Mouse (Mus musculus) MEL (cell line): ENCODE measurements around the gene Usp1. TPM values are rescaled to one million over a fixed set of nuclear protein-coding genes. Genes with fewer than 3 reads are reported as not detected.
"Not testable (repeated sequence)": the region's sequence is repeated elsewhere in the genome, so short reads cannot be mapped to it uniquely, and the experiment has no call there.

ENCODE experiments used
- DNase-seq: peaks from one replicate; pipeline ENCODE4 v3.0.0; 2011; ENCODE audit warnings: low read depth, low spot score
- H3K27ac ChIP-seq: 2 replicates; pipeline ENCODE4 v1.5.1; 2012; ENCODE audit warnings: low read depth, mild to moderate bottlenecking, control low read depth, low read length, moderate library complexity; ENCODE audit not compliant: control insufficient read depth
- H3K27me3 ChIP-seq, 2 experiments: fragments of 150-350 bp in 1 of 2; sonication (generic) in 1 of 2; 2 replicates each; pipeline ENCODE4 v1.6.1; 2012; ENCODE audit warnings: low read length in 2 of 2, mild to moderate bottlenecking in 2 of 2, improper control_type of control experiment in 1 of 2, moderate library complexity in 1 of 2; ENCODE audit not compliant: insufficient read depth in 2 of 2, control insufficient read depth in 1 of 2
- H3K36me3 ChIP-seq, 2 experiments: 2 replicates each; pipeline ENCODE4 v1.6.1; 2012 to 2014; ENCODE audit warnings: low read length in 2 of 2, improper control_type of control experiment in 1 of 2, inconsistent platforms in 1 of 2, mild to moderate bottlenecking in 1 of 2; ENCODE audit not compliant: insufficient read depth in 2 of 2, control insufficient read depth in 1 of 2
- H3K4me1 ChIP-seq, 2 experiments: fragments of 150-350 bp in 1 of 2; sonication (generic) in 1 of 2; 2 replicates each; pipeline ENCODE4 v1.6.1; 2012; ENCODE audit warnings: low read length in 2 of 2, improper control_type of control experiment in 1 of 2, mild to moderate bottlenecking in 1 of 2; ENCODE audit not compliant: insufficient read depth in 2 of 2, control insufficient read depth in 1 of 2
- H3K4me3 ChIP-seq, 2 experiments: fragments of 150-350 bp in 1 of 2; sonication (generic) in 1 of 2; 2 replicates each; pipeline ENCODE4 v1.5.1; 2012; ENCODE audit warnings: low read depth in 2 of 2, low read length in 2 of 2, mild to moderate bottlenecking in 2 of 2, moderate library complexity in 2 of 2, control low read depth in 1 of 2, improper control_type of control experiment in 1 of 2; ENCODE audit not compliant: control insufficient read depth in 1 of 2, insufficient read depth in 1 of 2
- H3K79me2 ChIP-seq: 2 replicates; pipeline ENCODE4 v1.6.1; 2012; ENCODE audit warnings: mild to moderate bottlenecking, low read length, moderate library complexity; ENCODE audit not compliant: control insufficient read depth, poor library complexity, insufficient read depth
- H3K9ac ChIP-seq: 2 replicates; pipeline ENCODE4 v1.6.1; 2012; ENCODE audit warnings: low read depth, mild to moderate bottlenecking, control low read depth, low read length, moderate library complexity; ENCODE audit not compliant: control insufficient read depth, poor library complexity, severe bottlenecking
- H3K9me3 ChIP-seq: fragments of 150-350 bp; sonication (generic); replicated peaks from 2 replicates; pipeline ENCODE4 v1.6.1; 2012; ENCODE audit warnings: mild to moderate bottlenecking, low read length, improper control_type of control experiment, moderate library complexity; ENCODE audit not compliant: insufficient read depth
- BHLHE40 ChIP-seq: IDR thresholded peaks from 2 replicates; pipeline ENCODE4 v1.6.1; 2012; ENCODE audit warnings: low read depth, mild to moderate bottlenecking, inconsistent platforms, low read length, improper control_type of control experiment, borderline replicate concordance
- CHD2 ChIP-seq: IDR thresholded peaks from 2 replicates; pipeline ENCODE4 v1.6.1; 2011; ENCODE audit warnings: low read length, improper control_type of control experiment
- CTCF ChIP-seq, 3 experiments: IDR thresholded peaks in 2 of 3; conservative IDR thresholded peaks in 1 of 3; 2 replicates each; pipeline ENCODE4 v1.5.1; 2011 to 2012; ENCODE audit warnings: low read length in 3 of 3, low read depth in 2 of 3, mild to moderate bottlenecking in 2 of 3, improper control_type of control experiment in 1 of 3, inconsistent platforms in 1 of 3, mixed read lengths in 1 of 3, moderate library complexity in 1 of 3; ENCODE audit not compliant: control insufficient read depth in 1 of 3, insufficient read depth in 1 of 3, poor library complexity in 1 of 3, severe bottlenecking in 1 of 3
- E2F4 ChIP-seq: IDR thresholded peaks from 2 replicates; pipeline ENCODE4 v1.6.1; 2011; ENCODE audit warnings: low read depth, low read length, improper control_type of control experiment, borderline replicate concordance
- EP300 ChIP-seq, 2 experiments: IDR thresholded peaks; 2 replicates each; pipeline ENCODE4 v1.6.1; 2011; ENCODE audit warnings: improper control_type of control experiment in 2 of 2, low read length in 2 of 2, low read depth in 1 of 2, mild to moderate bottlenecking in 1 of 2
- ETS1 ChIP-seq: IDR thresholded peaks from 2 replicates; pipeline ENCODE4 v1.6.1; 2012; ENCODE audit warnings: low read depth, mild to moderate bottlenecking, inconsistent platforms, low read length, improper control_type of control experiment, moderate library complexity
- GABPA ChIP-seq: IDR thresholded peaks from 2 replicates; pipeline ENCODE4 v1.6.1; 2012; ENCODE audit warnings: low read depth, mild to moderate bottlenecking, inconsistent platforms, low read length, improper control_type of control experiment, moderate library complexity
- GATA1 ChIP-seq: IDR thresholded peaks from 2 replicates; pipeline ENCODE4 v1.6.1; 2011; ENCODE audit warnings: low read depth, low read length, improper control_type of control experiment
- KAT2A ChIP-seq: conservative IDR thresholded peaks from 2 replicates; pipeline ENCODE4 v1.6.1; 2012; ENCODE audit warnings: low read depth, low read length, improper control_type of control experiment, inconsistent platforms
- MAX ChIP-seq: IDR thresholded peaks from 2 replicates; pipeline ENCODE4 v1.6.1; 2011; ENCODE audit warnings: low read length, improper control_type of control experiment
- MAZ ChIP-seq: IDR thresholded peaks from 2 replicates; pipeline ENCODE4 v1.6.1; 2012; ENCODE audit warnings: low read depth, mild to moderate bottlenecking, inconsistent platforms, low read length, improper control_type of control experiment
- MEF2A ChIP-seq: IDR thresholded peaks from 2 replicates; pipeline ENCODE4 v1.6.1; 2014; ENCODE audit warnings: low read depth, mild to moderate bottlenecking, inconsistent platforms, low read length, improper control_type of control experiment; ENCODE audit not compliant: poor library complexity, insufficient replicate concordance, severe bottlenecking; ENCODE audit errors: extremely low read depth
- MXI1 ChIP-seq: IDR thresholded peaks from 2 replicates; pipeline ENCODE4 v1.6.1; 2011; ENCODE audit warnings: mild to moderate bottlenecking, low read depth, low read length, improper control_type of control experiment
- MYB ChIP-seq: IDR thresholded peaks from 2 replicates; pipeline ENCODE4 v1.6.1; 2011; ENCODE audit warnings: mild to moderate bottlenecking, low read depth, low read length, improper control_type of control experiment
- MYC ChIP-seq: IDR thresholded peaks from 2 replicates; pipeline ENCODE4 v1.6.1; 2011; ENCODE audit warnings: low read depth, mild to moderate bottlenecking, low read length, improper control_type of control experiment, moderate library complexity
- NELFE ChIP-seq: IDR thresholded peaks from 2 replicates; pipeline ENCODE4 v1.6.1; 2011; ENCODE audit warnings: low read depth, low read length, improper control_type of control experiment
- POLR2A ChIP-seq, 2 experiments: IDR thresholded peaks; 2 replicates each; pipeline ENCODE4 v1.6.1; 2011 to 2012; ENCODE audit warnings: low read length in 2 of 2, mild to moderate bottlenecking in 2 of 2, control low read depth in 1 of 2, improper control_type of control experiment in 1 of 2, low read depth in 1 of 2, moderate library complexity in 1 of 2; ENCODE audit not compliant: control insufficient read depth in 1 of 2, insufficient read depth in 1 of 2, poor library complexity in 1 of 2
- POLR2AphosphoS2 ChIP-seq: IDR thresholded peaks from 2 replicates; pipeline ENCODE4 v1.6.1; 2011; ENCODE audit warnings: low read length, improper control_type of control experiment
- RAD21 ChIP-seq: IDR thresholded peaks from 2 replicates; pipeline ENCODE4 v1.6.1; 2011; ENCODE audit warnings: mild to moderate bottlenecking, low read depth, low read length, improper control_type of control experiment
- RCOR1 ChIP-seq: IDR thresholded peaks from 2 replicates; pipeline ENCODE4 v1.6.1; 2012; ENCODE audit warnings: low read depth, mild to moderate bottlenecking, inconsistent platforms, low read length, improper control_type of control experiment
- SIN3A ChIP-seq: IDR thresholded peaks from 2 replicates; pipeline ENCODE4 v1.6.1; 2012; ENCODE audit warnings: low read length, improper control_type of control experiment, inconsistent platforms
- SMC3 ChIP-seq: IDR thresholded peaks from 2 replicates; pipeline ENCODE4 v1.6.1; 2011; ENCODE audit warnings: low read depth, low read length, improper control_type of control experiment
- TAL1 ChIP-seq: IDR thresholded peaks from 2 replicates; pipeline ENCODE4 v1.6.1; 2012; ENCODE audit warnings: mild to moderate bottlenecking, inconsistent platforms, low read length, moderate library complexity, mixed read lengths
- TCF12 ChIP-seq: IDR thresholded peaks from 2 replicates; pipeline ENCODE4 v1.6.1; 2014; ENCODE audit warnings: low read depth, mild to moderate bottlenecking, inconsistent platforms, low read length, improper control_type of control experiment, moderate library complexity
- UBTF ChIP-seq: IDR thresholded peaks from 2 replicates; pipeline ENCODE4 v1.6.1; 2012; ENCODE audit warnings: low read depth, mild to moderate bottlenecking, inconsistent platforms, low read length, improper control_type of control experiment, moderate library complexity, borderline replicate concordance; ENCODE audit not compliant: insufficient read depth
- USF1 ChIP-seq: IDR thresholded peaks from 2 replicates; pipeline ENCODE4 v1.6.1; 2014; ENCODE audit warnings: low read depth, mild to moderate bottlenecking, inconsistent platforms, low read length, improper control_type of control experiment, moderate library complexity
- USF2 ChIP-seq, 2 experiments: IDR thresholded peaks; 2 replicates each; pipeline ENCODE4 v1.6.1; 2011 to 2012; ENCODE audit warnings: improper control_type of control experiment in 2 of 2, low read length in 2 of 2, borderline replicate concordance in 1 of 2, inconsistent platforms in 1 of 2, low read depth in 1 of 2, mild to moderate bottlenecking in 1 of 2; ENCODE audit not compliant: insufficient read depth in 1 of 2
- ZC3H11A ChIP-seq: IDR thresholded peaks from 2 replicates; pipeline ENCODE4 v1.6.1; 2012; ENCODE audit warnings: low read depth, mild to moderate bottlenecking, inconsistent platforms, low read length, improper control_type of control experiment
- ZKSCAN1 ChIP-seq: IDR thresholded peaks from 2 replicates; pipeline ENCODE4 v1.6.1; 2012; ENCODE audit warnings: low read depth, mild to moderate bottlenecking, inconsistent platforms, low read length, improper control_type of control experiment, moderate library complexity
- ZMIZ1 ChIP-seq: IDR thresholded peaks from 2 replicates; pipeline ENCODE4 v1.6.1; 2012; ENCODE audit warnings: low read depth, mild to moderate bottlenecking, inconsistent platforms, low read length, improper control_type of control experiment, moderate library complexity
- ZNF384 ChIP-seq: IDR thresholded peaks from 2 replicates; pipeline ENCODE4 v1.6.1; 2012; ENCODE audit warnings: low read depth, mild to moderate bottlenecking, inconsistent platforms, low read length, improper control_type of control experiment
- polyA plus RNA-seq, 2 experiments: library from polyadenylated mRNA; stranded (reverse) in 1 of 2; unstranded in 1 of 2; fragments of >175 nt in 1 of 2; fragments of >200 nt in 1 of 2; gene quantifications; 2 replicates each; pipeline versions ENCODE4 v1.2.1 to v1.2.4; 2012; ENCODE audit warnings: low replicate concordance in 2 of 2, low read depth in 1 of 2; ENCODE audit not compliant: insufficient read length in 2 of 2, insufficient read depth in 1 of 2, missing spikeins in 1 of 2
- total RNA-seq: library from RNA; depleted of rRNA; stranded (reverse); fragments of 300-350 nt; gene quantifications from 2 replicates; pipeline ENCODE4 v1.2.3, GENCODE M21; 2012

Gene Usp1
- total and polyA plus RNA-seq, 3 experiments: 68.6 to 128 TPM; not detected in 1

GRCm38 (mm10) chr4:98938210-98938609 is 14.6 kb downstream of the Usp1 start:
- H3K9ac ChIP-seq, H3K36me3 ChIP-seq, H3K9me3 ChIP-seq, H3K27me3 ChIP-seq, H3K79me2 ChIP-seq, H3K4me1 ChIP-seq, DNase-seq, H3K27ac ChIP-seq, H3K4me3 ChIP-seq: not testable (repeated sequence)
- peak in 2 of 3 experiments; percentile 27 to 32; a peak in 2 of 6 replicates for TF ChIP-seq CTCF (IDR thresholded peaks at IDR 0.05 in 2 of 3, conservative IDR thresholded peaks at IDR 0.05 in 1 of 3; ENCODE audit: control insufficient read depth in 1 of 3, insufficient read depth in 1 of 3, low read depth in 2 of 3, low read length in 3 of 3, poor library complexity in 1 of 3, severe bottlenecking in 1 of 3)
- TF ChIP-seq ZC3H11A: peak; percentile 15; the same call in 1 of the 2 replicates
- TF ChIP-seq SMC3: peak; percentile 23; the same call in 1 of the 2 replicates

DNA sequence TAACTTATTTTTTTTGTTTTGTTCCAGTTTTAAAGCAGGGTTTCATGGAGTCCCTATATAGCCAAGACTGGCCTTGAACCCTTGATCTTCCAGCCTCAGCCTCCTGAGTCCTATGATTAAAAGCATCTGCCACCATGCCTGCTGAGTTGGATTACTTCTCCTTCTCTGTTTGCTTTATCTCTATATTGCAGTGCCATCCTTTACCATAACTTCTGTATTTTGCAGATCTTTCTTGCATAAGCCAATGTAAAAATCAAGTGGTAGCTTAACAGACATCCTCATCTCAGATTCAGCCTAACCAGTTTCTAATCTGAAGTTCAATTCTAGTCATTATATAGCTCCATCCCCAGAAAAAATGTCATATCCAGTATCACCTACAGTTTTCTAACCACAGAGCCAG is 27.0 kb downstream of the Usp1 start:
- H3K79me2 ChIP-seq: no peaks in the 10 kb centered on the region
- DNase-seq: peak; percentile 70
- H3K9ac ChIP-seq: no peak overlapping the region
- H3K9me3 ChIP-seq: no peaks in the 10 kb centered on the region
- no peak overlapping the region for H3K27ac ChIP-seq
- H3K4me1 ChIP-seq: 0 out of 4 replicates have a peak, but pooled peaks cover 0 to 3% of the 10 kb centered on the region in 2 experiments
- no peak overlapping the region for H3K4me3 ChIP-seq
- no peaks in the 10 kb centered on the region for H3K27me3 ChIP-seq
- H3K36me3 ChIP-seq: peaks cover 1 to 5% of the 10 kb centered on the region in 2 experiments; a peak in 3 of 4 replicates
- no peak for TF ChIP-seq MYB
- no peak for TF ChIP-seq UBTF
- TF ChIP-seq POLR2AphosphoS2: no peak
- TF ChIP-seq ETS1: no peak
- peak; percentile 71 for TF ChIP-seq GATA1
- TF ChIP-seq GABPA: no peak
- TF ChIP-seq MEF2A: no peak
- no peak for TF ChIP-seq ZMIZ1
- TF ChIP-seq ZC3H11A: no peak
- no peak for TF ChIP-seq POLR2A (IDR thresholded peaks at IDR 0.05; ENCODE audit: control insufficient read depth in 1 of 2, insufficient read depth in 1 of 2, low read depth in 1 of 2, low read length in 2 of 2, poor library complexity in 1 of 2)
- TF ChIP-seq KAT2A: no peak
- peak; percentile 73 for TF ChIP-seq TAL1
- no peak for TF ChIP-seq E2F4
- peak; percentile 73; the same call in 1 of the 2 replicates for TF ChIP-seq TCF12
- no peak for TF ChIP-seq ZKSCAN1
- no peak for TF ChIP-seq NELFE
- TF ChIP-seq MAZ: no peak
- TF ChIP-seq MXI1: no peak
- no peak for TF ChIP-seq ZNF384
- TF ChIP-seq RAD21: no peak
- TF ChIP-seq SMC3: no peak
- TF ChIP-seq USF2 (IDR thresholded peaks at IDR 0.05; ENCODE audit: borderline replicate concordance in 1 of 2, insufficient read depth in 1 of 2, low read depth in 1 of 2, low read length in 2 of 2): no peak
- TF ChIP-seq USF1: no peak
- no peak for TF ChIP-seq MYC
- no peak for TF ChIP-seq BHLHE40
- no peak for TF ChIP-seq MAX
- TF ChIP-seq SIN3A: no peak
- peak; percentile 75 to 82 for TF ChIP-seq EP300 (IDR thresholded peaks at IDR 0.05; ENCODE audit: low read depth in 1 of 2, low read length in 2 of 2)
- no peak for TF ChIP-seq CTCF (IDR thresholded peaks at IDR 0.05 in 2 of 3, conservative IDR thresholded peaks at IDR 0.05 in 1 of 3; ENCODE audit: control insufficient read depth in 1 of 3, insufficient read depth in 1 of 3, low read depth in 2 of 3, low read length in 3 of 3, poor library complexity in 1 of 3, severe bottlenecking in 1 of 3)
- peak; percentile 65; the same call in 1 of the 2 replicates for TF ChIP-seq RCOR1
- no peak for TF ChIP-seq CHD2
